Mouse (Mus musculus) Patski (cell line): ENCODE results near the gene Wdr66. TPM values are rescaled to one million over a fixed set of nuclear protein-coding genes. Genes with fewer than 3 reads are reported as not detected.

Experiments used
- ATAC-seq: fragments of 100-300 bp; one replicate; pipeline ENCODE4 v1.8.0; 2021
- CTCF ChIA-PET: fragments of 350-600 bp; sonication (Branson Sonifier 250); formaldehyde crosslinking; loops from one replicate; lab custom pipeline; 2022; ENCODE audit warnings: inconsistent platforms; lab: Charles Lee
- POLR2A ChIA-PET: fragments of 350-600 bp; sonication (Branson Sonifier 250); formaldehyde crosslinking; loops from one replicate; lab custom pipeline; 2022; ENCODE audit warnings: antibody characterized with exemption, inconsistent platforms; lab: Charles Lee
- DNase-seq: peaks from one replicate; pipeline ENCODE4 v3.0.0-alpha.2; 2011; ENCODE audit warnings: low read depth, low spot score
- H3K27me3 ChIP-seq: fragments of 371-371 bp; one replicate; pipeline ENCODE4 v1.5.1; 2021
- CTCF ChIP-seq: fragments of 100-300 bp; IDR thresholded peaks from one replicate; pipeline ENCODE4 v1.5.1; 2021
- in situ Hi-C: fragments of 300-500 bp; cut with MboI; formaldehyde crosslinking; loops from 3 replicates; pipeline ENCODE4 v1.11.1; 2018; ENCODE audit warnings: low pct_unique_long_range_greater_than_20kb, mixed read lengths
- polyA plus RNA-seq: library from polyadenylated mRNA; unstranded; gene quantifications from one replicate; pipeline ENCODE4 v1.2.3, GENCODE M21; 2021

Wdr66 gene
- polyA plus RNA-seq, 1 experiment from 2014 or later, result 0.14 TPM

GRCm38 (mm10) chr5:123333566-123333965 lies 81.7 kb downstream of the Wdr66 start:
- TF ChIP-seq CTCF, result no peak
- CTCF ChIA-PET, result no interaction called here
- DNase-seq (no peak), ATAC-seq (no peak)
- POLR2A ChIA-PET, result no interaction called here
- in situ Hi-C loops, result no loop called here
- no peaks in the 10 kb centered on the region for H3K27me3 ChIP-seq

GRCm38 (mm10) chr5:123336205-123336961 lies 84.5 kb downstream of the Wdr66 start:
- no peaks in the 10 kb centered on the region for H3K27me3 ChIP-seq
- CTCF ChIA-PET, result no interaction called here
- ATAC-seq, result no peak
- POLR2A ChIA-PET, result no interaction called here
- in situ Hi-C loops, result no loop called here
- DNase-seq, result no peak
- TF ChIP-seq CTCF, result no peak

DNA sequence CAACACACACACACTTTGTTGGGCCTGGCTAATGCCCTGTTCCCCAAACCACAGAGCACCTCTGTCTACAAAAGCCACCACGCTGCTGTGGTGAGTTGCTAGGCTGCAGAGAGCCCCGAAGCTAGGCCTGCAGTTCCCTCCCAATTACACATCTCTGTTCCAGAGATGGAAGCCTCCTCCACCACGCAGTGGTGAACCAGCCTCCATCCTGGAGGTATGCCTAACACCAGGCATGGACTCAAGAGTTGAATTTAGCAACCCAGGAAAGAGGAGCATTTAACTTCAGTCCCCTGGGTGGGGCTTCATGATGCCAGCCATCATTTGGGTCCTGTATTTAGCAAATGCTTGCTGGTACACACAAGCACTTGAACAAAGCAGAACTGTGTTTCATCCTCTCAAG lies 86.6 kb downstream of the Wdr66 start:
- TF ChIP-seq CTCF, result no peak
- ChIA-PET CTCF (interaction anchor here (1.2 kb wide), 1 partner anchor 26 kb away, joined by 3 read pairs; no protein-coding TSS in a partner anchor), POLR2A (no interaction called here)
- in situ Hi-C loops, result no loop called here
- ATAC-seq, result no peak
- no peaks in the 10 kb centered on the region for H3K27me3 ChIP-seq
- DNase-seq, result no peak

GRCm38 (mm10) chr5:123343707-123344627 lies 92.1 kb downstream of the Wdr66 start, which contains the start of gene Bcl7a:
Bcl7a (plus strand) TSS chr5:123343834.
- in situ Hi-C loops, result no loop called here
- DNase-seq, result peak; percentile 71
- ChIA-PET CTCF (interaction anchor here (0.9 kb wide), 2 partner anchors 33 to 34 kb away, joined by 3 read pairs; no protein-coding TSS in a partner anchor), POLR2A (interaction anchor here (0.9 to 2.8 kb wide), 8 partner anchors 9 to 90 kb away, joined by 3 to 14 read pairs (median 4); no protein-coding TSS in a partner anchor)
- peak; percentile 52 for ATAC-seq
- TF ChIP-seq CTCF, result no peak
- H3K27me3 ChIP-seq, result no peaks in the 10 kb centered on the region

DNA sequence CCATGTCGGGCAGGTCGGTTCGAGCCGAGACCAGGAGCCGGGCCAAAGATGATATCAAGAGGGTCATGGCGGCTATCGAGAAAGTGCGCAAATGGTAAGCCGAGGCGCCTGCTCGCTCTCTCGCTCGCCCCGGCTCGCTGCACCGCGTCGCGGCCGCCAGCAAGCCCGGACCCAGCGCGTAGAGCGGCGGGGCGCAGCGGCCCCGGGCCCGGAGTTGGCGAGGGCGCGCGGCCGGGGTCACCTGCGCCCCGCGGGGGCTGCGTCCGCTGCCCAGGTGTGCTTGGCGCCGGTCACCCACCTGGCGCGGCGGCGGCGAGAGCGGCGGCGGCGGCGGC lies 92.7 kb downstream of the Wdr66 start:
- ChIA-PET CTCF (interaction anchor here (0.9 kb wide), 1 partner anchor 33 kb away, joined by 3 read pairs; no protein-coding TSS in a partner anchor), POLR2A (interaction anchor here (0.9 to 2.8 kb wide), 8 partner anchors 8 to 89 kb away, joined by 3 to 14 read pairs (median 4); no protein-coding TSS in a partner anchor)
- TF ChIP-seq CTCF, result no peak
- ATAC-seq (peak; percentile 19), DNase-seq (no peak)
- no peaks in the 10 kb centered on the region for H3K27me3 ChIP-seq
- in situ Hi-C loops, result no loop called here

GRCm38 (mm10) chr5:123344963-123345852 lies 93.3 kb downstream of the Wdr66 start:
- no peak for TF ChIP-seq CTCF
- DNase-seq, result no peak
- peak; percentile 16 for ATAC-seq
- in situ Hi-C loops, result no loop called here
- ChIA-PET POLR2A (interaction anchor here (0.7 to 2.8 kb wide), 10 partner anchors 8 to 147 kb away, joined by 3 to 14 read pairs (median 4); no protein-coding TSS in a partner anchor), CTCF (interaction anchor here (0.9 to 1.7 kb wide), 2 partner anchors 19 to 32 kb away, joined by 3 to 4 read pairs; no protein-coding TSS in a partner anchor)
- H3K27me3 ChIP-seq, result no peaks in the 10 kb centered on the region

GRCm38 (mm10) chr5:123345853-123346654 lies 94.2 kb downstream of the Wdr66 start:
- H3K27me3 ChIP-seq, result no peaks in the 10 kb centered on the region
- ChIA-PET POLR2A (interaction anchor here (0.7 to 2.8 kb wide), 7 partner anchors 10 to 148 kb away, joined by 3 to 20 read pairs (median 4); no protein-coding TSS in a partner anchor), CTCF (interaction anchor here (1.5 to 1.7 kb wide), 2 partner anchors 18 to 32 kb away, joined by 3 to 4 read pairs; no protein-coding TSS in a partner anchor)
- no peak for TF ChIP-seq CTCF
- DNase-seq, result peak; percentile 43
- no peak for ATAC-seq
- in situ Hi-C loops, result no loop called here

- DNase-seq (peak; percentile 34), ATAC-seq (no peak)
- in situ Hi-C loops, result no loop called here
- no peak for TF ChIP-seq CTCF
- ChIA-PET POLR2A (interaction anchor here (1.6 to 2.8 kb wide), 3 partner anchors 9 to 18 kb away, joined by 5 to 20 read pairs (median 7); no protein-coding TSS in a partner anchor), CTCF (interaction anchor here (1.5 to 2.2 kb wide), 4 partner anchors 13 to 32 kb away, joined by 3 to 8 read pairs (median 4); no protein-coding TSS in a partner anchor)
- no peaks in the 10 kb centered on the region for H3K27me3 ChIP-seq
These were observed 94.9 kb downstream of the Wdr66 start for GRCm38 (mm10) chr5:123346701-123347270.
